15 mouse cellular contexts compared by ENCODE assay signal in genomic region chr5:21363343-21363742, GRCm38 (mm10).
"Had no signal": no experiment of that assay in that cellular context is flagged by ENCODE, and none has a peak within 500 bp of the region (broad histone marks: within the 10 kb centered on the region; RNA-seq: fewer than 3 reads in every experiment).

No protein-coding gene starts in this region.

- H3K9me3 ChIP-seq: neural tube, embryonic 15.5 days; stomach, embryonic 15.5 days had no signal

- DNase-seq: retina, postnatal 1 day; right cerebral cortex, adult 18-20 months; right cerebral cortex, postnatal 14 days; right cerebral cortex, postnatal 25 days; right cerebral cortex, postnatal 4 days; spleen, adult 18-20 months; thymus, adult 18-20 months; thymus, adult 2 months; thymus, postnatal 14 days; thymus, postnatal 25 days; thymus, postnatal 36 days; thymus, postnatal 4 days had no signal

- H3K27me3 ChIP-seq: neural tube, embryonic 15.5 days; stomach, embryonic 15.5 days had no signal

- H3K27ac ChIP-seq: neural tube, embryonic 15.5 days; stomach, embryonic 15.5 days; stomach, postnatal 0 days had no signal

- H3K4me3 ChIP-seq: neural tube, embryonic 15.5 days; stomach, embryonic 15.5 days had no signal

- H3K9ac ChIP-seq: neural tube, embryonic 15.5 days; stomach, embryonic 15.5 days had no signal

- H3K4me1 ChIP-seq: neural tube, embryonic 15.5 days; stomach, embryonic 15.5 days had no signal

- H3K36me3 ChIP-seq: neural tube, embryonic 15.5 days; stomach, embryonic 15.5 days had no signal

- H3K4me2 ChIP-seq: neural tube, embryonic 15.5 days; stomach, embryonic 15.5 days had no signal
